Mouse (Mus musculus) urinary bladder, postnatal 10 days (tissue): ENCODE results near the gene Rab11a.
A peak's percentile ranks its signal among the peaks of the same experiment; 100 is the strongest.

Experiments used
- DNase-seq: peaks from one replicate; pipeline ENCODE4 v3.0.0; 2022; ENCODE audit warnings: low spot score

Rab11a gene

GRCm38 (mm10) chr9:64737406-64738201 is at the start of gene Rab11a:
TSS of gene Rab11a (minus strand) at chr9:64737758.
- peak; percentile 91 for DNase-seq

GRCm38 (mm10) chr9:64786216-64786905 is 48.8 kb upstream of the Rab11a start:
- no peak for DNase-seq

- no peak for DNase-seq
Measured at GRCm38 (mm10) chr9:64784841-64785240, 47.3 kb upstream of the Rab11a start.

GRCm38 (mm10) chr9:64783511-64783910 is 46.0 kb upstream of the Rab11a start:
- no peak for DNase-seq

- no peak for DNase-seq
Measured at GRCm38 (mm10) chr9:64779628-64780027, 42.1 kb upstream of the Rab11a start.

GRCm38 (mm10) chr9:64778151-64778550 is 40.6 kb upstream of the Rab11a start:
- no peak for DNase-seq

GRCm38 (mm10) chr9:64777441-64777987 is 40.0 kb upstream of the Rab11a start:
- DNase-seq, result no peak

- DNase-seq, result no peak
Measured at GRCm38 (mm10) chr9:64775491-64775890, 37.9 kb upstream of the Rab11a start.

GRCm38 (mm10) chr9:64774883-64775282 is 37.3 kb upstream of the Rab11a start:
- no peak for DNase-seq

GRCm38 (mm10) chr9:64774411-64774811 is 36.9 kb upstream of the Rab11a start:
- DNase-seq, result no peak

- DNase-seq, result no peak
Measured at GRCm38 (mm10) chr9:64773936-64774335, 36.4 kb upstream of the Rab11a start.

GRCm38 (mm10) chr9:64773254-64773653 is 35.7 kb upstream of the Rab11a start:
- DNase-seq, result no peak

GRCm38 (mm10) chr9:64771236-64771635 is 33.7 kb upstream of the Rab11a start:
- no peak for DNase-seq

- DNase-seq, result no peak
Measured at GRCm38 (mm10) chr9:64770411-64770849, 32.9 kb upstream of the Rab11a start.

- no peak for DNase-seq
Measured at GRCm38 (mm10) chr9:64769911-64770310, 32.4 kb upstream of the Rab11a start.

- DNase-seq, result no peak
Measured at GRCm38 (mm10) chr9:64769066-64769695, 31.6 kb upstream of the Rab11a start.

GRCm38 (mm10) chr9:64767796-64768195 is 30.2 kb upstream of the Rab11a start:
- no peak for DNase-seq

GRCm38 (mm10) chr9:64766136-64766535 is 28.6 kb upstream of the Rab11a start:
- DNase-seq, result no peak

GRCm38 (mm10) chr9:64764824-64765223 is 27.3 kb upstream of the Rab11a start:
- DNase-seq, result no peak

- DNase-seq, result no peak
Measured at GRCm38 (mm10) chr9:64758052-64758451, 20.5 kb upstream of the Rab11a start.

GRCm38 (mm10) chr9:64752575-64752974 is 15.0 kb upstream of the Rab11a start:
- no peak for DNase-seq

GRCm38 (mm10) chr9:64749314-64749713 is 11.8 kb upstream of the Rab11a start:
- DNase-seq, result no peak

GRCm38 (mm10) chr9:64747735-64748134 is 10.2 kb upstream of the Rab11a start:
- DNase-seq, result no peak
